Mouse (Mus musculus): ENCODE results near the gene Gm10271. TPM values are rescaled to one million over a fixed set of nuclear protein-coding genes. Genes with fewer than 3 reads are reported as not detected.

Gm10271 gene
- total RNA-seq (2014; rRNA removed), result not detected in 2 replicates
- not detected in 2 replicates for polyA plus RNA-seq (2015; fragmentation: Nextera tagmentation; extraction: Ambion mirVana)

DNA sequence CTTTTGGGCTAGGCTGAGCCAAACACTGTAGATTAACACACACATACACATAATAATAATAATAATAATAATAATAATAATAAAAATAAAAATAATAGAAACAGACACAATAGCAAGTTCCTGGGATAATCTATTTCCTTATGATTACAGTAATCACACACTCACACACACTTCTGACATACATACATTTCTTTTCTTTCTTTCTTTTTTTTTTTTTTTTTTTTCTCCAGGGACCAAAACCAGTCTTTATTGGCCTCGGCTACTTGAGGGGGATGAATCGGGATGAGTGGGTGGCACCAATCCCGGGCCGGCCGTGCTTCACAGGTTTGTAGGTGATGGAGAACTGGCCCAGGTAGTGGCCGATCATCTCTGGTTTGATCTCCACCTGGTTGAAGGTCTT is at the start of gene Gm10271:
Gene Gm10271 (minus strand): TSS at position 101 of the 400 bp plus-strand sequence.
- DNase-seq (ENCODE audit: low spot score), result no peak
- Histone ChIP-seq H3K9me3 (ENCODE audit: low read length) (no peaks in the 10 kb centered on the region), H3K9ac (replicated peaks; ENCODE audit: low read length) (no peak within 1 kb of the TSS), H3K27me3 (ENCODE audit: insufficient read depth, low read length) (no peaks in the 10 kb centered on the region), H3K36me3 (ENCODE audit: insufficient read depth, low read length) (no peaks in the 10 kb centered on the region), H3K4me1 (ENCODE audit: insufficient read depth, low read length) (no peaks in the 10 kb centered on the region), H3K4me2 (ENCODE audit: low read depth, low read length) (no peak within 1 kb of the TSS), H3K27ac (no peak within 1 kb of the TSS), H3K4me3 (ENCODE audit: low read length) (no peak within 1 kb of the TSS)
- WGBS, result 95% methylated on average over 6 of the region's 6 CpGs
- no peak for ATAC-seq
- TF ChIP-seq CTCF (IDR thresholded peaks at IDR 0.05; ENCODE audit: low read depth), result no peak

DNA sequence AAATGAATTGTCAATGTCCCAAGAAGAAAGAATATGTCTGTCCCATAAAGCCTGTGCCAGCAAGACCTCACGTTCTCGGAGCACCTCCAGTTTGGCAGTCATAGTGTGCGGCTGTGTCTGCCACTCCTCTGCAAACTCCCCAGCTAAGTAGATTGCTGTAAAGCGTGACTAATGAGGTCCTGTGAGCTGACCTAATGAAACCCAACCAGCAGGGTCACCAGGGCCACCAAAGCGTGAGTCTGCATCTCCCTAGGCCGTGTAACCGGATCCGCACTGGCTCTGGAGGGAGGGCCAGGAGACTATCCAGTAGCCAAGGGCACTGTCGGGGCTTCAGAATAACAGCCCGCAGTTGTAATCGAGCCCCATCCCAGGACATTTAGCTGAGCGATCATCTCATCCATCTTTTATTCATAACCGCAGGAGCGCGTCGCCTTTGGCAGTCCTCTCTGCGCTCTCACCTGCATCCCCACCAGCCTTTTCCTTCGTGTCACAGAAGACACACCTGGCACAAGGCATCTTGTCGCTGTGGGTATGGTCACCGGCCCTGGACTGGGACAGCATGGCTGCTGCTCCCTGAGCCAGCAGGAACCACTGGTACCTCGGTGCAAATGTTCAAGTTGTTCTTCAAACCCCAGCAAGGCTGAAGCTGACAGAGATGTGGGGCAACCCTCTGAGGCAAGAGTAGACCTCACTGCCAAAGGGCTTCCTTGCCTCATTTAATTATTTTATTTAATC is 48.8 kb upstream of the Gm10271 start:
- no peak for DNase-seq (ENCODE audit: low spot score)
- Histone ChIP-seq H3K27ac (no peak overlapping the region), H3K9ac (replicated peaks; ENCODE audit: low read length) (no peak overlapping the region), H3K4me2 (ENCODE audit: low read depth, low read length) (no peak overlapping the region), H3K27me3 (ENCODE audit: insufficient read depth, low read length) (no peaks in the 10 kb centered on the region), H3K4me1 (ENCODE audit: insufficient read depth, low read length) (no peaks in the 10 kb centered on the region), H3K36me3 (ENCODE audit: insufficient read depth, low read length) (no peaks in the 10 kb centered on the region), H3K9me3 (ENCODE audit: low read length) (no peaks in the 10 kb centered on the region), H3K4me3 (ENCODE audit: low read length) (no peak overlapping the region)
- 24% methylated on average over 21 of the region's 21 CpGs for WGBS
- 0 out of 2 replicates have a peak, but pooled peaks have one; percentile 43 for ATAC-seq
- TF ChIP-seq CTCF (IDR thresholded peaks at IDR 0.05; ENCODE audit: low read depth), result no peak

DNA sequence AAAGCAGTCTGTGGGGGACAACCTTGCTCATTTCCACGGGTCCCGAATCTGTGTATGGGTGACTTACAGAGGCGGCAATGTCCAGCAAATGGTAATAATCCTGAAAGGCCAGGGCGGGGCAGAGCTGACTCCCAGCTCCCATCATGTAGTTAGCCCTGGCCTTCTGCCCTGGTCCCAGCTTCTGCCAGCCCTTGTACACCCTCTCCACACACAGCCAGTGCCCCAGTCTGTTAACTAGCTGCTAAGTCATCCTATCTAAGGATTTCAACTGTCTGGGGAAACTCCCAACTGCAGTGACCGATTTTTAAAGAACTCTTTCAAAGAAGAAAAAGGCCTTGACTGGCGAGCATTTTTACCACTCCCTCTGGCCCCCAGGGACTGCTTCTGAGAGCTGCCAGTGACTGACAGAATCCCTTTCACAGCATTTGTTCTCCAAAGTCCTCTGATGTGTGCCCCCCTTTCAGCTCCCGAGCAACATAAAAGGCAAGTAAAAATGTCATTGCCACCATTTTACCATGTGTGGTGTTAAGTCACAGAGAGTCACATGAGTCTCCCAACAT is 46.0 kb upstream of the Gm10271 start:
- no peaks in the 10 kb centered on the region for H3K9me3 ChIP-seq (ENCODE audit: low read length)
- no peaks in the 10 kb centered on the region for H3K27me3 ChIP-seq (ENCODE audit: insufficient read depth, low read length)
- no peak for TF ChIP-seq CTCF (IDR thresholded peaks at IDR 0.05; ENCODE audit: low read depth)
- H3K4me2 ChIP-seq (ENCODE audit: low read depth, low read length), result no peak overlapping the region
- H3K27ac ChIP-seq, result no peak overlapping the region
- H3K36me3 ChIP-seq (ENCODE audit: insufficient read depth, low read length), result no peaks in the 10 kb centered on the region
- peak; percentile 60; the same call in 1 of the 2 replicates for ATAC-seq
- no peak overlapping the region for H3K9ac ChIP-seq (replicated peaks; ENCODE audit: low read length)
- no peak overlapping the region for H3K4me3 ChIP-seq (ENCODE audit: low read length)
- WGBS, result 39% methylated on average over 7 of the region's 7 CpGs
- peak; percentile 10 for DNase-seq (ENCODE audit: low spot score)
- H3K4me1 ChIP-seq (ENCODE audit: insufficient read depth, low read length), result no peaks in the 10 kb centered on the region

DNA sequence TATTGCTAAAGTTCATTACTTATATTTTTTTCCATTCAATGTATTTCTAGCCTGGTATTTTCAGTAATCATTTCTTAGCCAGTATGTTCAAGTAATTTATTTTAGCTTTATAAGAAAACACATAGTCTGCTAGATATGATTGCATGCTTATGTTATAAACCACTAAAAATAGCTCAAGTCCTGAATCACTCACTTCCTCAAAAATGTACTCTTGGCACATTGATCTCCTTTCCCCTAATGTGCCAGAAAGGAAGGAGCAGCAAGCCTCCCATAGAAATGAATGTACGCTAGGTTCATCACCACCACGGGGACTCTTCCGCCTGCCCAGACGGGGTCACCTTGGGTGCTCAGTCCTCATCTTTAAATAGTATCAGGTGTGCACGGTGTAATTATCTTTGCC is 42.2 kb upstream of the Gm10271 start:
- TF ChIP-seq CTCF (IDR thresholded peaks at IDR 0.05; ENCODE audit: low read depth), result no peak
- Histone ChIP-seq H3K9me3 (ENCODE audit: low read length) (no peaks in the 10 kb centered on the region), H3K27me3 (ENCODE audit: insufficient read depth, low read length) (no peaks in the 10 kb centered on the region), H3K4me2 (ENCODE audit: low read depth, low read length) (no peak overlapping the region), H3K4me1 (ENCODE audit: insufficient read depth, low read length) (no peaks in the 10 kb centered on the region), H3K36me3 (ENCODE audit: insufficient read depth, low read length) (no peaks in the 10 kb centered on the region), H3K27ac (no peak overlapping the region), H3K9ac (replicated peaks; ENCODE audit: low read length) (no peak overlapping the region), H3K4me3 (ENCODE audit: low read length) (no peak overlapping the region)
- 82% methylated on average over 5 of the region's 5 CpGs for WGBS
- no peak for ATAC-seq
- DNase-seq (ENCODE audit: low spot score), result no peak

DNA sequence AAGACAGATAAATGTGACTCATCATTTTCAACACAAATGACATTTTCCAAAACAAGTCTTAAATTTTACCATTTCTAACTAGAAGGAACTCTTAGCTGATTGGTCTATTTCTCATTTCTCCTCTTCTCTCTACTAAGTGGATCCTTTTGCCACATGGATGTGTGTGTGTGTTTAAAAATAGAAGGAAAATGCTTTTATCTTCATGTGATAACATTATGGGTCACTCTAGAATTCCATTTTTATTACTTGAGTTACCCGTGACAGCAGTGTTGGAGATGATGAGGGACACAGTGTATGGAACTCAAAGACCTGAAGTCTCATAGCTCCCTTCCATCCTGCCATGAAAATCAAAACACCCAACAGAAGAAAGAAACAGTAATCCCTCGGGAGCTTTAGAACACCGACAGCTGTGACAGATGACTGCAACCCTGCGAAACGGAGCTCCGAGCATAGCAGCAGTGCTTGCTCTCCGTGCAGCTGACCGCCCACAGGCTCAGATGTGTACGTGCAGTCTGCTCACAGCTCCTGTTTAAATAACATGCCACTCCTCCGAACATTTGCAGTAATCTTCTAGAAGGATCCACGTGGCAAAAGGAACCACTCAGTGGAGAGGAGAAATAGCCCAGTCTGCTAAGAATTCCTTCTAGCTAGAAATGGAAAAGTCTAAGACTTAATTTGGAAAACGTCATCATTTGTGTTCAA is 41.4 kb upstream of the Gm10271 start:
- ATAC-seq, result peak; percentile 89
- DNase-seq (ENCODE audit: low spot score), result peak; percentile 59
- peak; percentile 42 for TF ChIP-seq CTCF (IDR thresholded peaks at IDR 0.05; ENCODE audit: low read depth)
- no peak overlapping the region for H3K9ac ChIP-seq (replicated peaks; ENCODE audit: low read length)
- no peaks in the 10 kb centered on the region for H3K36me3 ChIP-seq (ENCODE audit: insufficient read depth, low read length)
- no peaks in the 10 kb centered on the region for H3K9me3 ChIP-seq (ENCODE audit: low read length)
- H3K27ac ChIP-seq, result no peak overlapping the region
- H3K4me1 ChIP-seq (ENCODE audit: insufficient read depth, low read length), result no peaks in the 10 kb centered on the region
- H3K4me2 ChIP-seq (ENCODE audit: low read depth, low read length), result peak overlapping the region; percentile 30
- WGBS, result 17% methylated on average over 12 of the region's 12 CpGs
- H3K4me3 ChIP-seq (ENCODE audit: low read length), result no peak overlapping the region
- no peaks in the 10 kb centered on the region for H3K27me3 ChIP-seq (ENCODE audit: insufficient read depth, low read length)

DNA sequence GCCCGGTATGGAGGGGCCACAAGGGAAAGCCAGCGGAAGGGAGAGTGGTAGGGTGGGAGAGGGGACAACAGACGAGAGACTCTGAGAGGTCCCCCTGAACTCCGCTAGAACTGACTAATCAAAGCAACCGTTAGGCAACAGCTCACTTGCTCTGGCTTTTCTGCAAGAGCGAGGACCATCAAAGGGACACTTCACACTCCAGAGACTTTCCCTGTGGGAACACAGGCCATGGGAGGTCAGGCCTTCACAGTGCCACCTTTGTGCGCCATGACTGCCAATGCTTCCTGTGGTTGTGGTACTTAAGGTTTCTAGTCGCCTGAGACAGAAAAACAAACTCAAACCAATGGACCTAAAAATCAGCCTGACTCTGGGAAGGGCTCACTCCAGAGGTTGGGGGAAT is 38.6 kb upstream of the Gm10271 start:
- TF ChIP-seq CTCF (IDR thresholded peaks at IDR 0.05; ENCODE audit: low read depth), result no peak
- ATAC-seq (no peak), DNase-seq (ENCODE audit: low spot score) (no peak)
- whole genome bisulfite sequencing, result 51% methylated on average over 8 of the region's 8 CpGs
- Histone ChIP-seq H3K4me2 (ENCODE audit: low read depth, low read length) (no peak overlapping the region), H3K27me3 (ENCODE audit: insufficient read depth, low read length) (no peaks in the 10 kb centered on the region), H3K9ac (replicated peaks; ENCODE audit: low read length) (no peak overlapping the region), H3K27ac (no peak overlapping the region), H3K4me1 (ENCODE audit: insufficient read depth, low read length) (no peaks in the 10 kb centered on the region), H3K36me3 (ENCODE audit: insufficient read depth, low read length) (no peaks in the 10 kb centered on the region), H3K4me3 (ENCODE audit: low read length) (no peak overlapping the region), H3K9me3 (ENCODE audit: low read length) (no peaks in the 10 kb centered on the region)

All from hindbrain, postnatal 0 days (tissue).